Mouse (Mus musculus): ENCODE data around the gene Gorasp2. TPM values are rescaled to one million over a fixed set of nuclear protein-coding genes. Genes with fewer than 3 reads are reported as not detected.

The Gorasp2 gene
- 144 and 152 TPM in 2 replicates for polyA plus RNA-seq (2016; fragmentation: Nextera tagmentation; extraction: Ambion mirVana)

DNA sequence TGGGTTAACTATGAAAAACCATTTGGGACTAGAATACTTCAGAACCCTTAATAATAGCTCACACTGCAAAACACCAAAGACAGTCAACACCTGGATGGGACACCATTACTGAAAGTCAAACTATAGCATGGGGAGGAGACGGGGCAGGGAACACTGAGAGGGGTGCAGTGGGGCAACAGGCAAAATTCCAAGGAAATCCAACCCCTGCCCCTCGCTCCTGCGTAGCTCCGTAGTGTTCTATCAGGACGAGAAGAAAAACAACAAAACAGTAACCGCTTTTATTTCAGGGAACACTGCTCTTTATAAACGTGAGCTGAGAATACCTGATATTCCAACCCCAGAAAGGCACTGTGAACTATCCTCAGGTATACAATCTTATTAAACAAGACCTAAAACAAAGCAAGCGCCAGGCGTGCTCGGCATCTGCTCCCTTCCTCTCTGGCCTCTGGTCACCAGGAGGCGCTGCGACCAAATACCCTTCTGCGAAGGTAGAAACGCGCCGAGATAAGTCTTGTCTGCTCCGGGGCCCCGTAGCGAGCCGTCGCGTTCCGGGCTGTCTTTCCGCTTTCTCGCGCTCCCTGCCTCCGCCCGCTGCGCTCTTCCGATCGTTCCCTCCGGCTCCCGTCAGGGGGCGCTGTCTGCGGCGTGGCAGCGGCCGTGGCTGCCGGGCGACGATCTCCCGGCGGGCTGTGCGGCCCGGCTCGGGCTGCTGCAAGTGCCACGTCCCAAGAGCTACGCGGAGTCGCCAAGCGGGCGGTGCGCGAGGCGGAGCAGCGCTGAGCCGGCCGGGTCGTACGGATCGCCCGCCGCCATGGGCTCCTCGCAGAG lies at the start of gene Gorasp2:
Gene Gorasp2, plus strand, starts transcription at position 690 of the 828 bp plus-strand sequence.
- Histone ChIP-seq H3K4me1 (replicated peaks) (peaks cover 16% of the 10 kb centered on the region), H3K4me3 (replicated peaks) (peak within 1 kb of the TSS; percentile 90), H3K27me3 (no peaks in the 10 kb centered on the region; the same call in 1 of the 2 replicates), H3K36me3 (peaks cover 11% of the 10 kb centered on the region), H3K9ac (replicated peaks) (peak within 1 kb of the TSS; percentile 96), H3K4me2 (peak within 1 kb of the TSS; percentile 84), H3K9me3 (no peaks in the 10 kb centered on the region), H3K27ac (peak within 1 kb of the TSS; percentile 91)
- peak; percentile 94 for ATAC-seq (ENCODE audit: insufficient number of reproducible peaks, insufficient read depth, low FRiP score, low TSS enrichment, low read depth)
- 1% methylated on average over 64 of the region's 64 CpGs for WGBS

DNA sequence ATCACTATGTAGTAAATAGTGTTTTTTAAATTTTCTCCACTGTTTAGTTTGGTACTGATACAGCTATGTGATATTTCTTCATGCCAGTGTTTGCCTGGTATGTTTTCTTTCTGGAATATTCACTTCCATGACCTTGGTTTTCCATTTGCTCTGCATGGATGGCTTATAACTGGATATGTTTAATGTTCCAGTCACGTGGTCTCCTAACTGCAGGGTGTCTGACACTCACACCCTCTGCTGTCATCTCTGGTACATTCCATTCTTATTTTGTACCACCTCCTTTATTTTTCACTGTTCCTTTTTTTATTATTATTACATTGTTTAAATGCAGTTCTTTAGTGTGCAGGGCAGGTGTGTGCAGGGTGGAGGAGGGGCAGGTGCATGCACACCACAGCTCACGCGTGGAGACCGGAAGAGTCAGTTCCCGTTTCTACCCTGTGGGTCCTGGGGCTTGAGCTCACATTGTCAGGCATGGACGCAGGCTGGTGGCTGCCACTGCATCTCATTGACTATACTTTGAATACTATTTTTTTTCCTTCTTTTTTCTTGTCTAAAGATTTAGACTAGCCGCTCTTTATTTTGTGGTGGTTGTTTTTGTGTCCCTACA lies 46.5 kb upstream of the Gorasp2 start:
- Histone ChIP-seq H3K9ac (replicated peaks) (no peak overlapping the region), H3K27me3 (no peaks in the 10 kb centered on the region), H3K4me2 (no peak overlapping the region), H3K9me3 (no peaks in the 10 kb centered on the region), H3K27ac (no peak overlapping the region), H3K36me3 (no peaks in the 10 kb centered on the region), H3K4me3 (replicated peaks) (no peak overlapping the region), H3K4me1 (replicated peaks) (no peaks in the 10 kb centered on the region)
- ATAC-seq (ENCODE audit: insufficient number of reproducible peaks, insufficient read depth, low FRiP score, low TSS enrichment, low read depth), result no peak
- 90% methylated on average over 7 of the region's 7 CpGs for WGBS

DNA sequence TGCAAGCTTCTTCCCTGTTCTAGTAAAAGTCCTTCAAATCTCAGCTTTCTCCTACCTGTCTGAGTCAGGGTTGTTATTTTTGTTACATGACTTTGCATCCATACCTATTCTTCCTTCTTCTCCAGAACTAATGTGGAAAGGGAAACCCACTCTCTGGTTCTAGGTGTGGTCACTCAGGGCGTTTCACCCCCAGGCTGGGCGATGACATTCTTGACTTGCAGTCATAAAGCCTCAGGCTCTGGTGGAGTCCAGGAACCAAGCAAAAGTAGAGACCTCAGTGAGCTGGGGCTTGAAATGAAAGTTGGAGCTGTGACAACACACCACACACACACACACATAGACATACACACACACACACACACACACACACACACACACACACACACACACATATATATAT lies 45.3 kb upstream of the Gorasp2 start:
- Histone ChIP-seq H3K9ac (replicated peaks) (no peak overlapping the region), H3K4me1 (replicated peaks) (0 out of 2 replicates have a peak, but pooled peaks cover 6% of the 10 kb centered on the region), H3K4me3 (replicated peaks) (no peak overlapping the region), H3K27ac (no peak overlapping the region), H3K27me3 (0 out of 2 replicates have a peak, but pooled peaks cover 3% of the 10 kb centered on the region), H3K36me3 (no peaks in the 10 kb centered on the region), H3K4me2 (no peak overlapping the region), H3K9me3 (no peaks in the 10 kb centered on the region)
- WGBS, result 61% methylated on average over 2 of the region's 2 CpGs
- ATAC-seq (ENCODE audit: insufficient number of reproducible peaks, insufficient read depth, low FRiP score, low TSS enrichment, low read depth), result no peak

- no peak for ATAC-seq (ENCODE audit: insufficient number of reproducible peaks, insufficient read depth, low FRiP score, low TSS enrichment, low read depth)
- H3K4me2 ChIP-seq, result no peak overlapping the region
- no peaks in the 10 kb centered on the region for H3K9me3 ChIP-seq
- H3K36me3 ChIP-seq, result no peaks in the 10 kb centered on the region
- no peak overlapping the region for H3K27ac ChIP-seq
- 66% methylated on average over 3 of the region's 3 CpGs for WGBS
- 0 out of 2 replicates have a peak, but pooled peaks cover 3% of the 10 kb centered on the region for H3K27me3 ChIP-seq
- H3K9ac ChIP-seq (replicated peaks), result no peak overlapping the region
- H3K4me1 ChIP-seq (replicated peaks), result 0 out of 2 replicates have a peak, but pooled peaks cover 8% of the 10 kb centered on the region
- H3K4me3 ChIP-seq (replicated peaks), result no peak overlapping the region
Observed at GRCm38 (mm10) chr2:70616617-70617016, 44.8 kb upstream of the Gorasp2 start.

GRCm38 (mm10) chr2:70619232-70619835 lies 42.0 kb upstream of the Gorasp2 start:
- Histone ChIP-seq H3K9me3 (no peaks in the 10 kb centered on the region), H3K27ac (peak overlapping the region; percentile 58), H3K4me3 (replicated peaks) (no peak overlapping the region), H3K4me2 (no peak overlapping the region), H3K9ac (replicated peaks) (no peak overlapping the region), H3K36me3 (no peaks in the 10 kb centered on the region), H3K27me3 (peaks cover 11% of the 10 kb centered on the region), H3K4me1 (replicated peaks) (0 out of 2 replicates have a peak, but pooled peaks cover 8% of the 10 kb centered on the region)
- WGBS, result 83% methylated on average over 6 of the region's 6 CpGs
- no peak for ATAC-seq (ENCODE audit: insufficient number of reproducible peaks, insufficient read depth, low FRiP score, low TSS enrichment, low read depth)

DNA sequence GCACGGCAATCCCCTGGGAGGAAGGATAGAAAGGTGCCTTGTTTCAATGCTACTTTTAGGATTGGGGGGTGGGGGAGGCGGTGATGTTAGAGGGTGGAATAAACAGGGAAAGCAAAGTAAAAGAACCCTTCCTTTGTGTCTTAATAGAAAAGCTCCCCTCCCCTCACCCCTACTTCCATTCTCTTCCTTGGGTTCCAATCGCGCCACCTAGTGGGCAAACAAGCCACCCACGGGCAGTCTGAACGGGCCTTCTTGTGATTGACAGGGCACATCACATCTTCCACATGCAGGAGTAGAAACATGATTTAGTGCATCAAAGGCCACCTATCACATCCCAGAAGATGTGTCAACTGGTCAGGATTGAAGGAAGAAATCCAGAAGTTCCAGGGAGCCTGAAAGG lies 41.2 kb upstream of the Gorasp2 start:
- no peaks in the 10 kb centered on the region for H3K36me3 ChIP-seq
- no peak for ATAC-seq (ENCODE audit: insufficient number of reproducible peaks, insufficient read depth, low FRiP score, low TSS enrichment, low read depth)
- no peak overlapping the region for H3K9ac ChIP-seq (replicated peaks)
- WGBS, result 21% methylated on average over 6 of the region's 6 CpGs
- peaks cover 19% of the 10 kb centered on the region for H3K27me3 ChIP-seq
- no peaks in the 10 kb centered on the region for H3K9me3 ChIP-seq
- no peak overlapping the region for H3K4me2 ChIP-seq
- 0 out of 2 replicates have a peak, but pooled peaks cover 8% of the 10 kb centered on the region for H3K4me1 ChIP-seq (replicated peaks)
- no peak overlapping the region for H3K4me3 ChIP-seq (replicated peaks)
- peak overlapping the region; percentile 58 for H3K27ac ChIP-seq

DNA sequence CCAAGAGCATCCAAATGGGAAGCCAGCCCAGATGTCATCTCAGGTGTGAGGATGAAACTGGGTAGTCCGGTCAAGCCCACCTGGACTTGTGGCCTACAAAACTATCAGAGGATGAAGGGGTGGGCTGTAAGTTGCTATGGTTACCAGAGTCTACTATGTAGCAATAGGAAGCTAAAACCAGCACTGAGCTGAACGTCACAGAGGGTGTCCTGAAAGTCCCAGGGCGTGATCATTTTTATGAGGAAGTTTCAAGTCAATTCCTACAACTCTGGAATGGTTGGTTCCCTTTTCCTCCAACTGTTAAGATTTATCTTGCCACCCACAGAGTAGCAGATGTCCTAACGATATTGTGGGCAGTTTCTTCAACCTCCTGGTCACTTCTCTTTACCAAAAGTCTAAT lies 39.1 kb upstream of the Gorasp2 start:
- ATAC-seq (ENCODE audit: insufficient number of reproducible peaks, insufficient read depth, low FRiP score, low TSS enrichment, low read depth), result no peak; the same call in 1 of the 2 replicates
- 66% methylated on average over 4 of the region's 4 CpGs for WGBS

DNA sequence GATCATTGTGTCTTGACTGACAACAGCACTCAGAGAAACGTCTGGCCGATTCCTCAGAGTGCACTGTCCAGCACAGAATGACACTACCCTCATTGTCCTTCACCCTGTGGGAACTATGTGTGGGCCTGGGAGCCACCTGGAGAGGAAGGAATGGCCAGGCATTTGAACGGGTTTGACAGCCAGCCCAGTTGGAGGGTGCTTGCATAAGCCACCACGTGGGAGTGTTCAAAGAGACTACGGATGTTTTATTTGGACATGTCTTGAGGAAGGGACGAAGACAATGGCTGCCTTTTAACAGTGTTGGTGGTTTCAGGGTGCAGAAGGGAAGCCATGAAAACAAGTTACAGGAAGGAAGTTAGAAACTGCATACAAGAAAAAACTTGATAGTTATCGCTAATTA lies 35.6 kb upstream of the Gorasp2 start:
- WGBS, result 84% methylated on average over 7 of the region's 7 CpGs

More for the DNA sequence above, 39.1 kb upstream of the Gorasp2 start:
- no peaks in the 10 kb centered on the region for H3K36me3 ChIP-seq
- H3K9ac ChIP-seq (replicated peaks), result no peak overlapping the region
- peaks cover 21% of the 10 kb centered on the region for H3K27me3 ChIP-seq
- H3K4me2 ChIP-seq, result no peak overlapping the region
- no peak overlapping the region for H3K27ac ChIP-seq
- no peak overlapping the region for H3K4me3 ChIP-seq (replicated peaks)
- H3K9me3 ChIP-seq, result no peaks in the 10 kb centered on the region
- H3K4me1 ChIP-seq (replicated peaks), result 0 out of 2 replicates have a peak, but pooled peaks cover 8% of the 10 kb centered on the region

GRCm38 (mm10) chr2:70628397-70628796 lies 33.0 kb upstream of the Gorasp2 start:
- Histone ChIP-seq H3K27me3 (peaks cover 41% of the 10 kb centered on the region), H3K27ac (no peak overlapping the region), H3K9ac (replicated peaks) (no peak overlapping the region), H3K4me3 (replicated peaks) (no peak overlapping the region), H3K9me3 (no peaks in the 10 kb centered on the region), H3K4me1 (replicated peaks) (peaks cover 21% of the 10 kb centered on the region), H3K36me3 (no peaks in the 10 kb centered on the region), H3K4me2 (no peak overlapping the region)
- 85% methylated on average over 12 of the region's 12 CpGs for WGBS
- no peak for ATAC-seq (ENCODE audit: insufficient number of reproducible peaks, insufficient read depth, low FRiP score, low TSS enrichment, low read depth)

More for the DNA sequence above, 35.6 kb upstream of the Gorasp2 start:
- H3K27me3 ChIP-seq, result peaks cover 24% of the 10 kb centered on the region
- peaks cover 26% of the 10 kb centered on the region for H3K4me1 ChIP-seq (replicated peaks)
- ATAC-seq (ENCODE audit: insufficient number of reproducible peaks, insufficient read depth, low FRiP score, low TSS enrichment, low read depth), result no peak
- no peak overlapping the region for H3K4me3 ChIP-seq (replicated peaks)
- no peak overlapping the region for H3K9ac ChIP-seq (replicated peaks)
- no peaks in the 10 kb centered on the region for H3K36me3 ChIP-seq
- H3K9me3 ChIP-seq, result no peaks in the 10 kb centered on the region
- H3K27ac ChIP-seq, result no peak overlapping the region
- H3K4me2 ChIP-seq, result no peak overlapping the region

DNA sequence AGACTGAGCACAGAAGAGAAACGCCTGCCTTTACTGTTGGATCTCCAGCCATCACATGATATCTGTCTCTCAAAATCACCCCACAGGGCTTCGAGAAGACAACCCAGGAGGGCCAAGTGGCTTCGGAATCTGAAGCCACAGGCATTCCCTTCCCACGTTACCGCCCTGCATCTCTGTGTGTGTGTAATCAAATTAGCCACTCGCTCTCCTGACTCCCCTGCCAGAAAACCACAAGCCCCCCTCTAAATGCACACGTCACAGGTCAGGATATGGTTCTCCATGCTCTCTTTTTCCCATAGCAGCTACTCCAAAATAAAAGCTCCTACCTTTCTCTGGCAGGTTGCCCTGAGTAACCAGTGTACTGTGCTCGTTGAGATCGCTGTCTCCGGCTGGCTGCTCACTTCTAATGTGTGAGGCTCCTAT lies 32.0 kb upstream of the Gorasp2 start:
- 3% methylated on average over 10 of the region's 10 CpGs for WGBS
- no peaks in the 10 kb centered on the region for H3K9me3 ChIP-seq

GRCm38 (mm10) chr2:70629921-70630320 lies 31.5 kb upstream of the Gorasp2 start:
- H3K9ac ChIP-seq (replicated peaks), result no peak overlapping the region

More for the DNA sequence above, 32.0 kb upstream of the Gorasp2 start:
- Histone ChIP-seq H3K27ac (peak overlapping the region; percentile 62), H3K4me3 (replicated peaks) (peak overlapping the region; percentile 23), H3K36me3 (no peaks in the 10 kb centered on the region), H3K27me3 (peaks cover 44% of the 10 kb centered on the region), H3K9ac (replicated peaks) (no peak overlapping the region), H3K4me1 (replicated peaks) (peaks cover 21% of the 10 kb centered on the region), H3K4me2 (peak overlapping the region; percentile 52)
- peak; percentile 97 for ATAC-seq (ENCODE audit: insufficient number of reproducible peaks, insufficient read depth, low FRiP score, low TSS enrichment, low read depth)

More at GRCm38 (mm10) chr2:70629921-70630320, 31.5 kb upstream of the Gorasp2 start:
- peak overlapping the region; percentile 52 for H3K4me2 ChIP-seq
- H3K9me3 ChIP-seq, result no peaks in the 10 kb centered on the region
- peak overlapping the region; percentile 53; the same call in 1 of the 2 replicates for H3K27ac ChIP-seq
- WGBS, result 50% methylated on average over 3 of the region's 3 CpGs
- 0 out of 2 replicates have a peak overlapping the region, but pooled peaks have one; percentile 4 for H3K4me3 ChIP-seq (replicated peaks)
- H3K27me3 ChIP-seq, result peaks cover 45% of the 10 kb centered on the region
- peaks cover 21% of the 10 kb centered on the region for H3K4me1 ChIP-seq (replicated peaks)
- H3K36me3 ChIP-seq, result no peaks in the 10 kb centered on the region
- peak; percentile 32 for ATAC-seq (ENCODE audit: insufficient number of reproducible peaks, insufficient read depth, low FRiP score, low TSS enrichment, low read depth)
